Mouse (Mus musculus) stomach, embryonic 15.5 days (tissue): ENCODE measurements around the gene Ifit1bl2. TPM values are rescaled to one million over a fixed set of nuclear protein-coding genes. Genes with fewer than 3 reads are reported as not detected.
"Not testable (repeated sequence)": the region's sequence is repeated elsewhere in the genome, so short reads cannot be mapped to it uniquely, and the experiment has no call there.

Experiments used
- ATAC-seq: fragments of 200-750 bp; cut with Nextera tagmentation; 2 replicates; pipeline ENCODE4 v1.8.0; 2017; ENCODE audit warnings: low read depth, moderate number of reproducible peaks, moderate TSS enrichment; ENCODE audit not compliant: insufficient read depth, low FRiP score
- H3K27ac ChIP-seq: fragments of 300-500 bp; sonication (generic); 2 replicates; pipeline ENCODE4 v1.5.1; 2015; ENCODE audit warnings: mild to moderate bottlenecking, inconsistent platforms
- H3K27me3 ChIP-seq: fragments of 300-500 bp; sonication (generic); replicated peaks from 2 replicates; pipeline ENCODE4 v1.6.1; 2015; ENCODE audit warnings: inconsistent platforms
- H3K36me3 ChIP-seq: fragments of 300-500 bp; sonication (generic); 2 replicates; pipeline ENCODE4 v1.6.1; 2015; ENCODE audit warnings: inconsistent platforms
- H3K4me1 ChIP-seq: fragments of 300-500 bp; sonication (generic); 2 replicates; pipeline ENCODE4 v1.6.1; 2015; ENCODE audit warnings: inconsistent platforms
- H3K4me2 ChIP-seq: fragments of 300-500 bp; sonication (generic); 2 replicates; pipeline ENCODE4 v1.6.1; 2015; ENCODE audit warnings: mild to moderate bottlenecking, inconsistent platforms
- H3K4me3 ChIP-seq: fragments of 300-500 bp; sonication (generic); replicated peaks from 2 replicates; pipeline ENCODE4 v1.5.1; 2015; ENCODE audit warnings: inconsistent platforms
- H3K9ac ChIP-seq: fragments of 300-500 bp; sonication (generic); 2 replicates; pipeline ENCODE4 v1.6.1; 2015; ENCODE audit warnings: inconsistent platforms
- H3K9me3 ChIP-seq: fragments of 300-500 bp; sonication (generic); 2 replicates; pipeline ENCODE4 v1.6.1; 2016; ENCODE audit warnings: inconsistent platforms
- whole genome bisulfite sequencing: fragments of 180-500 bp; shearing (Covaris S2); methylation state at CpG from one replicate; pipeline ENCODE4 v1.1.7; 2015; 5-methylcytosine and 5-hydroxymethylcytosine counted together
- polyA plus RNA-seq: library from polyadenylated mRNA; unstranded; fragments of >200 nt; fragmentation: Nextera tagmentation; extraction: Ambion mirVana; gene quantifications from 2 replicates; pipeline ENCODE4 v1.2.1, GENCODE M21; 2015

Gene Ifit1bl2
- polyA plus RNA-seq, 1 experiment from 2014 or later, result 0.86 TPM

GRCm38 (mm10) chr19:34647630-34648029, 7.1 kb upstream of the Ifit1bl2 start:
- H3K9me3 ChIP-seq, H3K36me3 ChIP-seq, H3K9ac ChIP-seq, H3K27me3 ChIP-seq, H3K27ac ChIP-seq, H3K4me1 ChIP-seq, H3K4me2 ChIP-seq, H3K4me3 ChIP-seq, ATAC-seq: not testable (repeated sequence)
- WGBS, result 85% methylated on average over 8 of the region's 8 CpGs

- H3K36me3 ChIP-seq, result no peaks in the 10 kb centered on the region
- no peak for ATAC-seq
- H3K4me3 ChIP-seq, result no peak overlapping the region
- WGBS, result 70% methylated on average over 5 of the region's 5 CpGs
- H3K9ac ChIP-seq, result no peak overlapping the region
- no peaks in the 10 kb centered on the region for H3K4me1 ChIP-seq
- H3K9me3 ChIP-seq, result no peaks in the 10 kb centered on the region
- H3K27me3 ChIP-seq, result no peaks in the 10 kb centered on the region
- no peak overlapping the region for H3K27ac ChIP-seq
- no peak overlapping the region for H3K4me2 ChIP-seq
Observed at GRCm38 (mm10) chr19:34642616-34643015, 2.1 kb upstream of the Ifit1bl2 start.

DNA sequence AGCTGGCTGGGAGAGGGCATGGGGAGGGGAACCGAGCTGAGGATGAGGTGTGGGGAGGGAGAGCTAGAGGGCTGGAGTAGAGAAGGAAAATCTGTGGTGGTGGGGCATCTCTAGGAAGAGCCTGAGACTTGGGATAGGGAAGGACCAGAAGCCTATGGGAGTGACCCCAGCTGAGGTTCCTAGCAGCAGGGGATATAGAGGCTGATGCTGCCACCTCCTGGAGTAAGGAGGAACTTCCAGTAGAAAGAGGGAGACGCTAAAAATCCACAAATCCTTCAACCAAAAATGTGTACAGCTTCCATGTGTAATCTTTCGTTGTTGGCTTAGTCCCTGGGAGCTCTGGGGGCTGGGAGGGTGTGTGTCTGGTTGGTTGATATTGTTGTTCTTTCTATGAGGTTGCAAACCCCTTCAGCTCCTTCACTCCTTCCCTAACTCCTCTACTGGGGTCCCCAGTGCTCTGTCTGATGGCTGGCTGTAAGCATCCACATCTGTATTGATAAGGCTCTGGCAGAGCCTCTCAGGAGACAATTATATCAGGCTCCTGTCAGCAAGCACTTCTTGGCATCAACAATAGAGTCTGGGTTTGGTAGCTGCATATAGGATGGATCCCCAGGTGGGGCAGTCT, 3.5 kb downstream of the Ifit1bl2 start:
- Histone ChIP-seq H3K4me1 (no peaks in the 10 kb centered on the region), H3K9ac (no peak overlapping the region), H3K4me3 (no peak overlapping the region), H3K27me3 (no peaks in the 10 kb centered on the region), H3K27ac (no peak overlapping the region), H3K4me2 (no peak overlapping the region), H3K9me3 (no peaks in the 10 kb centered on the region), H3K36me3 (no peaks in the 10 kb centered on the region)
- 4% methylated on average over 3 of the region's 3 CpGs for WGBS
- ATAC-seq, result no peak

DNA sequence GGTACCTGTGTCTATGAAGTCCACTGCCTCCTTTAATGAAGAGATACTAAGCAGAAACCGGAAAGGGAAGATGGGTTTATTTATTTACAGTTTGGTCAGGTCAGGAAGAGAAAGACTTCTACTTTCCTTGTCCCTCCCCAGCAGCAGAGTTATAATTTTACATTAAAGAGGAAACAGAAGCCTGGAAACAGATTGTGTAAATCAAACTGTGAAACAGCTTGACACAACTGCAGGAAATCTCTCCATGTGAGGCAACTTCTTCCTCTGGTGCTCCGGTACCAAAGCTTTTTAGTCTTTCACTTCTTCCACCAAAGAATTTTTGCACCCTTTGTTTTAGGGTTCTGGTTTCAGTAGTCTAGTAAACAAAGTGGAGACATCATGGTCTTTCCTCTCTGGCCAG, 7.1 kb downstream of the Ifit1bl2 start:
- no peak for ATAC-seq
- no peaks in the 10 kb centered on the region for H3K27me3 ChIP-seq
- no peak overlapping the region for H3K4me2 ChIP-seq
- H3K27ac ChIP-seq, result no peak overlapping the region
- 58% methylated on average over 2 of the region's 2 CpGs for WGBS
- no peaks in the 10 kb centered on the region for H3K4me1 ChIP-seq
- no peak overlapping the region for H3K4me3 ChIP-seq
- no peaks in the 10 kb centered on the region for H3K36me3 ChIP-seq
- no peaks in the 10 kb centered on the region for H3K9me3 ChIP-seq
- H3K9ac ChIP-seq, result no peak overlapping the region

DNA sequence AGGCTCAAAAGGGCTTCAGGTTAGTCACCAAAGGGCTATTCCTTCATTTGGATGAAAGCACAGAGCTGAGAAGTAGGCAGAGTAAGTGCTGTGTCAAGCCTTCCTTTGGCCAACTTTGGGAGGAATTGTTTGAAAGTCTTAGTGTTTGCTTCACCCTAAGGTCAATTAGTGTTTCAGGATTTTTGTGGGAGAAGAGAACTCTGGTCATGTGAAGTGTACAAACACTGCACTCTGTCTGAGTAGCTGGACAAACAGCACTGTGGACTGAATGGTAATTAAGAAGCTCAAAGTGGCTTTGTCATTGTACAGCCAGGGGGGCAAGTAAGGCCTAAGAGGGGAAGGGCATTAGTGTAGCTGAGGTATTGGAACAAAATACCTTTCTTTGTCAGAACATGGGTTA, 9.1 kb downstream of the Ifit1bl2 start:
- Histone ChIP-seq H3K36me3 (no peaks in the 10 kb centered on the region), H3K4me2 (no peak overlapping the region), H3K9ac (no peak overlapping the region), H3K9me3 (no peaks in the 10 kb centered on the region), H3K27ac (no peak overlapping the region), H3K4me1 (no peaks in the 10 kb centered on the region), H3K4me3 (no peak overlapping the region), H3K27me3 (no peaks in the 10 kb centered on the region)
- no peak for ATAC-seq

GRCm38 (mm10) chr19:34627496-34627895, 13.0 kb downstream of the Ifit1bl2 start:
- WGBS, result 54% methylated on average over 2 of the region's 2 CpGs
- Histone ChIP-seq H3K27me3 (no peaks in the 10 kb centered on the region), H3K9ac (no peak overlapping the region), H3K36me3 (no peaks in the 10 kb centered on the region), H3K27ac (no peak overlapping the region), H3K4me3 (no peak overlapping the region), H3K4me1 (no peaks in the 10 kb centered on the region), H3K4me2 (no peak overlapping the region), H3K9me3 (no peaks in the 10 kb centered on the region)
- ATAC-seq, result no peak

DNA sequence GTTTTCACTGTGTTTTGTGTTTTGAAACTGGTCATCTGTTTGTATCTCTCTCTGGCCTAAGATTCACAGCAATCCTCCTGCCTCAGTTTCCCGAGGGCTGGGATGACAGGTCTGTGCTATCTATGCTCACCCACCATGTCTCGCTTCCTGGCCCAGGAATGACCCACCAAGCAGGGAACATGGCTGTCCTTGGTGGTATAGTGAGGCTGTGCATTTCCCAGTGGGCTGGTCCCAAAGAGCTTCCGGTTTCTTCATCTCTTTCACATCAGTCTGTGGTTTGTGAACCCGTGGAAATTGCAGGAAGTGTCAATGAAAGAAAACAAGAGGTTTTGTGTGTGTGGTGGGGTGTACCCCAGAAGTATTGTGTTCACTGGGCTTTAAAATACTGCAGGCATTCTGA, 15.9 kb downstream of the Ifit1bl2 start:
- Histone ChIP-seq H3K27ac (no peak overlapping the region), H3K4me2 (no peak overlapping the region), H3K36me3 (no peaks in the 10 kb centered on the region), H3K4me1 (no peaks in the 10 kb centered on the region), H3K4me3 (no peak overlapping the region), H3K9me3 (no peaks in the 10 kb centered on the region), H3K27me3 (no peaks in the 10 kb centered on the region), H3K9ac (no peak overlapping the region)
- WGBS, result 76% methylated on average over 4 of the region's 4 CpGs
- no peak for ATAC-seq

DNA sequence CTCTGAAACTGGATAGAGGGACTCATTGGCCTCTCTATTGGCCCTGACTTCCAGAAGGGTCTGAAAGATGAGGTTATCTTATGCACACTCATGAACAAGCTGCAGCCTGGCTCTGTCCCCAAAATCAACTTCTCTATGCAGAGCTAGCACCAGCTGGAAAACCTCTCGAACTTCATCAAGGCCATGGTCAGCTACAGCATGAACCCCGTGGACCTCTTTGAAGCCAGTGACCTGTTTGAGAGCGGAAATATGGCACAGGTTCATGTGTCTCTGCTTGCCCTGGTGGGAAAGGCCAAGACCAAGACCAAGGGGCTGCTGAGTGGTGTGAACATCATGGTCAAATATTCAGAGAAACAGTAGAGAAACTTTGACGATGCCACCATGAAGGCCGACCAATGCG, 16.8 kb downstream of the Ifit1bl2 start:
- Histone ChIP-seq H3K27ac (no peak overlapping the region), H3K4me2 (no peak overlapping the region), H3K9me3 (no peaks in the 10 kb centered on the region), H3K9ac (no peak overlapping the region), H3K4me1 (no peaks in the 10 kb centered on the region), H3K27me3 (no peaks in the 10 kb centered on the region), H3K36me3 (no peaks in the 10 kb centered on the region), H3K4me3 (no peak overlapping the region)
- ATAC-seq, result no peak
- WGBS, result 92% methylated on average over 6 of the region's 6 CpGs

- Histone ChIP-seq H3K27ac (no peak overlapping the region), H3K4me2 (no peak overlapping the region), H3K4me1 (no peaks in the 10 kb centered on the region), H3K36me3 (no peaks in the 10 kb centered on the region), H3K4me3 (no peak overlapping the region), H3K27me3 (no peaks in the 10 kb centered on the region), H3K9me3 (no peaks in the 10 kb centered on the region), H3K9ac (no peak overlapping the region)
- ATAC-seq, result no peak
- WGBS, result 80% methylated on average over 5 of the region's 5 CpGs
Observed at GRCm38 (mm10) chr19:34620871-34621270, 19.7 kb downstream of the Ifit1bl2 start.

- not testable (repeated sequence) for ATAC-seq, H3K9me3 ChIP-seq, H3K4me3 ChIP-seq, H3K4me2 ChIP-seq, H3K27ac ChIP-seq, H3K36me3 ChIP-seq, H3K27me3 ChIP-seq, H3K4me1 ChIP-seq, H3K9ac ChIP-seq
- 65% methylated on average over 5 of the region's 11 CpGs for WGBS
Observed at GRCm38 (mm10) chr19:34612243-34613001, 28.1 kb downstream of the Ifit1bl2 start.

- not testable (repeated sequence) for H3K27ac ChIP-seq, H3K4me3 ChIP-seq, H3K4me2 ChIP-seq, H3K9ac ChIP-seq, H3K4me1 ChIP-seq, H3K27me3 ChIP-seq, ATAC-seq, H3K9me3 ChIP-seq, H3K36me3 ChIP-seq
- 68% methylated on average over 3 of the region's 3 CpGs for WGBS
Observed at GRCm38 (mm10) chr19:34610118-34610517, 30.4 kb downstream of the Ifit1bl2 start.

GRCm38 (mm10) chr19:34607237-34608051, 33.1 kb downstream of the Ifit1bl2 start, which contains the start of gene Ifit3b:
Ifit3b (plus strand) TSS chr19:34607970.
- H3K36me3 ChIP-seq, H3K4me1 ChIP-seq, H3K9ac ChIP-seq, H3K9me3 ChIP-seq, H3K4me3 ChIP-seq, H3K27me3 ChIP-seq, H3K27ac ChIP-seq, H3K4me2 ChIP-seq: not testable (repeated sequence)
- 28% methylated on average over 4 of the region's 4 CpGs for WGBS
- ATAC-seq, result peak; percentile 51; the same call in 1 of the 2 replicates
